Mouse (Mus musculus): ENCODE results near the gene St6galnac5.
"Not testable (repeated sequence)": the region's sequence is repeated elsewhere in the genome, so short reads cannot be mapped to it uniquely, and the experiment has no call there.

St6galnac5 gene

DNA sequence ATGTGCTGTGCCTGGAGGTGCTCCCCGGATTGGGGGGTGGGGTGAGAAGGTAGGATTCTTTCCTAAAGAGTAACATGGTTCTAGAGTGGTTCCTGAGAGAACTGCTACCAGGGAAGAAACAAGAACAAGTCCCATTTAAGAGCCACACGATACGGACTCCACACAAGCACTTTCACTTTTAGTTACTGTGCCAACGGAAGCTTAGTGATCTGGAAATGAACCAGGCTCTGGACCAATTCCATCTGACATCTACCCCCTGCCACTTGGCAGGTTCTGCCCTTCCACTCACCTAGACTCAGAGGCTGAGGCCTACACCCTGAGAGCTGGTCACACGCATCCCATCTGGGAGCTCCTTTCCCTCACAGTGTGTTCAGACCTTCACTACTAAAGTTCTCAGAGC is 189.4 kb downstream of the St6galnac5 start:
- DNase-seq (ENCODE audit: low spot score), result no peak

DNA sequence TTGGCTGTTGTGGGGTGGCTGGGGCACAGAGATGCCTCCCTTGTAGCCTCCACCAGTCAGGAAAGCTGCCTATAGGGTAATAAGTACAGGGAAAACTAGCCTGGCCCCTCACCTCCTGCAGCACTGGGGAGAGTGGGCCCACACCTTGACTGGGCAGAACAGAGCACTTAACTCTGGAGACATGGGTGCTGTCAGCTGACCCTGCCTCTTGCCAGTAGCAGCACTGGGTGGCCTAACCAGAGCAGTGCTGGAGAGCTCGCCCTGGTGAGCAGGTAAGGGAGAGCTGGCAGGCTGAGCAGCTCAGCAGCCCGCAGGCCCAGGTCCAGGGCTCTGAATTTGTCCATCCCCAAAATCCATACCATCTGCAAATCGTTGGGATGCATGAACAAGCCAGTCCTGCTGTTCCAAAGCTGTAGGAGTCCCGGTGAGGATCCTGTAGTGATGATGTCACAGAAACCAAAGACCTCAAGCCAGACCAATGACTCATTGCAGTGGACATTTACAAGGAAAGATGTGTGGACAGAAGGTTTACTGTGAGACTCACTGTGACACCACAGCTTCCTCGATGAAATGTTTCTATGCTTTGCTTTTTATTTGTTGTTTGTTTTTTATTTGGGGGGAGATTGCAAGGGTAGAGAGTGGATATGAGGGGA is 193.6 kb downstream of the St6galnac5 start:
- DNase-seq (ENCODE audit: low spot score), result not testable (repeated sequence)

DNA sequence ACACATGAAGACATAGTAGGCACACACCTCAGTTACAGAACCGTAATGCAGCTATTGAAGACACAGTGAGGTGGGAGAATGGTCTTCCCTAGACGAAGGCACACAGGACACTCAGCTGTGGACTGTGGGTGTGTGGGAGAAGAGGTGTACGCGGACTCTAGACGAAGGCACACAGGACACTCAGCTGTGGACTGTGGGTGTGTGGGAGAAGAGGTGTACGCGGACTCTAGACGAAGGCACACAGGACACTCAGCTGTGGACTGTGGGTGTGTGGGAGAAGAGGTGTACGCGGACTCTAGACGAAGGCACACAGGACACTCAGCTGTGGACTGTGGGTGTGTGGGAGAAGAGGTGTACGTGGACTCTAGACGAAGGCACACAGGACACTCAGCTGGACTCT is 197.7 kb downstream of the St6galnac5 start:
- DNase-seq (ENCODE audit: low spot score), result not testable (repeated sequence)

DNA sequence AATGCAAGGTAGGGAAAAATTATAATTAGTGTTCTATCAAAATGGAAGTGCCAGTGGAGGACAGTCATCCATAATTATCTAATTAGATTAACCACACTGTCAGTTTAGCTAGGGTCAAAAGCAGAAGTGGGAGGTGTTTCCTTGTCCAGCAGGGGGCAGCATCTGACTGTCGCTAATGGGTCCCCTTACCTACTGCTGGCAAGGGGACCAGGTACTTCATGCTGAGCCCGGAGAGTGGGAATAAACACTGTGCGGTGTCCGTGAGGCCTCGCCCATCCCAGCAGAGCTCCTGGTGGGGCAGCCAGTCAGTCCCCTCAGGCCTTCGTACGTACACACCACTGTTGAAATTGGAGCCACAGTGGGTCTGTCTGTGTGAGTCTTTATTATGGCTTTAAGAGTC is 198.3 kb downstream of the St6galnac5 start:
- DNase-seq (ENCODE audit: low spot score), result peak; percentile 57

DNA sequence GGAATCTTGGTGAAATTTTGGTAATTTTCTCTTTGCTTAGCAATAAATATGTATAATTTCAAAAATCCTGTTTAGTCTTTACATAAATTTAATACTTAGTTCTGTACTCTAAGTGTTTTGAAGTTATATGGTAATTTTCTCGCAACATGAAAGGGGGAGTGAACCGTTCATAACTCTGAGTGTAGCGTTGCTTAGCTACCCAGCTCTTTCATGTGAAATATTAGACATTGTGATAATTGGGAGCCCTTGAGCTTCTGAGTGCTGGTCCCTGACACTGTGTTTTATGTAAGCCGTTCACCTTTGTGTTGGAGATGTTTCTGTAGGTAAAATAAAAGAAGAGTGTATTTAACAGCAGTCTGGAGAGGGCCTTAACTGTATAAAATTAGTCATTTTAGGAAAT is 202.2 kb downstream of the St6galnac5 start:
- DNase-seq (ENCODE audit: low spot score), result no peak

DNA sequence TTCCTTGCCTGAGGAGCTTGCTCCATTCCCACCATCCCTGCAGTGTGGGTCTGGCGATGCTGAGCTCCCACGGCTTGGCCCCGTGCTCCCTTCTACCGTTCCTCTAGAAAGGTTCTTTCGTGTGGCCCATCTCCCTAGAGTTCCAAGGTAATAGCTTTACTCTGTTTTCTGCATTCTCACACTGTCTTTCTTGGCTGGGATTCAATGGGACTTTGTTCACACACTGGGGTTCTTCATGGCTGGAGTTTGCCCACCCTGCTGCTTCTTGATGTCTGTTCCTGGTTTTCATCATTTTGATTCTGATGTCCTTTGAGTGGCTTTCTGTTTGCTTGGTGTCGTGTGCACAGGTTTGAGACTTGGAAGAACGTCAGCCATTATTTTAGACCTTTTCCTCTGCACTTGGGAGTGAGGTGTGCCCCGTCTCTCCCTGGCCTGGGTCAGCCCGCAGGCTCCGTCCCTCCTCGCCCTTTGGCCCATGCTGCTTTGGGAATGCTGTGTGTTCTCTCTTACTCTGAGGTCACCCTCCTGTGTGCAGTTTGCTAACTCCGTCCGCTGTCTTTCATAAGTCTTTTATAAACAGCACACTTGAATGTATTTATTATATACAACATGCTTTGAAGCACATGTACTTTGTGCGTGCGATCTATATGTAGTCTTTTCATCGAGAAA is 205.0 kb downstream of the St6galnac5 start:
- no peak for DNase-seq (ENCODE audit: low spot score)

DNA sequence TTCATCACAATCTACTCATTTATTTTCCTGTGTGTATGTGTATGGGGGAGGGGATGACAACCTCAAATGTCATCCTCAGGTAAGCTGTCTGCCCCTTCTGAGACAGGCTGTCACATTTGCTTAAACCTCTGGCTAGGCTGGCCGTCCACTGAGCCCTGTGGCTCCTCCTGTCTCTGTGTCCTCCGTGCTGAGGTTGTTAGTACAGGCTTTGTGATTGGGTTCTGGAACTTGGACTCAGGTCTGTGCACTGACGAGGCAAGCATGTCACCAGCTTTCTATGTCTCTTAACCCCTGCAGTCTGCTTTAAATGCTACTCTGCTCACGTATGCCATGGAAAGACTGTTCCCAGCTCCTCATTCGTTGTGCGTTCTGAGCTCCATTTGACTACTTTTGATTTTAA is 205.7 kb downstream of the St6galnac5 start:
- no peak for DNase-seq (ENCODE audit: low spot score)

DNA sequence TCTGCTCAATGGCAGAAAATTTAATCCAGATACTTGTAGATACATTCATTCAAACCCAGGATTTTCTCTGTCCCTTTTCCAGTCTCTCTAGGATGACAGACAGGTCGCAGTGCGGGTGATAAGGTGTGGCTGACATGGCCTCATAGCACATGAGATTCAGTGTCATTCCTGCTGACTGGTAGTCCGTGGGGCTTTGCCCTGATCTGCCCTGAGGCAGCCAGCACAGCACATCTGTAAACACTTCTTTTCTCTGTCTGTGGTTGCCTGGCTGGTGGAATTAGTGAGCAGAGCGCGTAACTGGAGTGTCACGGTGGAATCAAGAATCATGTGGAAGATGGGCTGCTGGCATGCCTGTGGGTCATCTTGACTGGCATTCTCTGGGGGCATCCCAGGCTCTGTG is 212.0 kb downstream of the St6galnac5 start:
- DNase-seq (ENCODE audit: low spot score), result no peak

DNA sequence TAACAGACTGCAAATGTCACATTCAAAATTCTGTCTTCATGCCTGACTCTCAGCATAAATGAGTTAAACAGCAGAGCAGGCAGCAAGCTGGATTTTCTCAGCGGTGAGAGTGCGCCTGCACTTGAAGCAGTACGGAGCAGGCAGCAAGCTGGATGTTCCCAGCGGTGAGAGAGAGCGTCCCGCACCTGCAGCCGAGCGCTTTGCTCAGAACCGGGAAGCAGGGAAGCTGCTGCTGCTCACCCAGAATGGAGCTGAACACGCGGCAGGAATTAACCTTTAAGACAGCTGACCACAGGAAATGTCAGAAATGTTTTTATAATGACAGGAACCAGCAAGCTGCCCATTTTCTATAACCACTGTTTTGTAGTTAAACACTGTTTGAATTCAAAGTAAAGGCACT is 214.6 kb downstream of the St6galnac5 start:
- DNase-seq (ENCODE audit: low spot score), result no peak

Measured in T-cell, adult 2 months (primary cell).